Mouse (Mus musculus) C2C12 (cell line): ENCODE results near the gene Acot8.

ENCODE experiments used
- CEBPB ChIP-seq: IDR thresholded peaks from one replicate; pipeline ENCODE4 v1.6.1; 2011; ENCODE audit warnings: low read depth, mild to moderate bottlenecking, control low read depth, moderate library complexity
- CTCF ChIP-seq: IDR thresholded peaks from one replicate; pipeline ENCODE4 v1.5.1; 2011; ENCODE audit not compliant: control insufficient read depth, insufficient read depth, insufficient read length
- MAX ChIP-seq: IDR thresholded peaks from one replicate; pipeline ENCODE4 v1.6.1; 2011; ENCODE audit warnings: mild to moderate bottlenecking, control low read depth
- MYOD1 ChIP-seq: IDR thresholded peaks from one replicate; pipeline ENCODE4 v1.6.1; 2011; ENCODE audit warnings: low read depth; ENCODE audit not compliant: control insufficient read depth, insufficient read length
- MYOG ChIP-seq: IDR thresholded peaks from one replicate; pipeline ENCODE4 v1.6.1; 2011; ENCODE audit not compliant: control insufficient read depth, insufficient read length; ENCODE audit errors: extremely low read depth
- USF1 ChIP-seq: IDR thresholded peaks from one replicate; pipeline ENCODE4 v1.6.1; 2011; ENCODE audit warnings: low read depth, mild to moderate bottlenecking, control low read depth, moderate library complexity

DNA sequence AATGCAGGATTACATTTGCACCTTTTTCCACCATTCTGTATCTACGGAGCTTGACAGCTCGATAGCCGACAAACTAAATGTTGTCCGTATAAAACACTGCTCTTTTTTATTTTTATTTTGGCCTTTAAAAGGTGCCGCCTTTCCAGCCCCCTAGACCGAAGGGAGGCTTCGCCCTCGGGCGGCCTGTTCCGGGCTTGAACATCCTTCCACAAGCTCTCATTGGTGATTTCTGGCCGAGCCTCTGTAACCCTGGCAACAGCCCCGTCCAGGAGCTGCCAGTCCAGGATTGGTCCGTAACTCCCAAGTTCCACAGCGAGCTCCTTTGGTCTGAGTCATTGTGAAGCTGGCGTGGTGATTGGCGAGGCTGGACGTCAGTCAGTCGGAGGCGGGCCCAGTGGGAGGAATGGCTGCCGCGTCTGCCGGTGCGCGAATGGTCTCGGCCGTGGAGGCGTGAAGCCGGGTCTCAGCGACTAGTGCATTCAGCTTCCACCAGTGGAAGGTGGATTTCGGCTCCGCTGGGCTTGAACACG lies 18.0 kb upstream of the Acot8 start, which contains the start of gene Zswim1:
- no peak for TF ChIP-seq USF1
- TF ChIP-seq CTCF: no peak
- TF ChIP-seq CEBPB: no peak
- no peak for TF ChIP-seq MYOD1
- no peak for TF ChIP-seq MAX
- TF ChIP-seq MYOG: no peak
